Mouse (Mus musculus) stomach, embryonic 16.5 days (tissue): Measurements from ENCODE around the gene Utp6. TPM values are rescaled to one million over a fixed set of nuclear protein-coding genes. Genes with fewer than 3 reads are reported as not detected.

Source experiments
- ATAC-seq: fragments of 200-750 bp; cut with Nextera tagmentation; 2 replicates; pipeline ENCODE4 v1.8.0; 2017; ENCODE audit warnings: moderate number of reproducible peaks, moderate TSS enrichment; ENCODE audit not compliant: insufficient read depth, low FRiP score
- H3K27ac ChIP-seq: fragments of 300-500 bp; sonication (generic); 2 replicates; pipeline ENCODE4 v1.5.1; 2014; ENCODE audit warnings: low read length
- H3K27me3 ChIP-seq: fragments of 300-500 bp; sonication (generic); 2 replicates; pipeline ENCODE4 v1.6.1; 2014; ENCODE audit warnings: low read length, control low read depth, mixed read lengths; ENCODE audit not compliant: control insufficient read depth, insufficient read depth
- H3K36me3 ChIP-seq: fragments of 300-500 bp; sonication (generic); 2 replicates; pipeline ENCODE4 v1.6.1; 2014; ENCODE audit warnings: low read length; ENCODE audit not compliant: control insufficient read depth, insufficient read depth
- H3K4me1 ChIP-seq: fragments of 300-500 bp; sonication (generic); 2 replicates; pipeline ENCODE4 v1.6.1; 2014; ENCODE audit warnings: low read length, control low read depth, mixed read lengths; ENCODE audit not compliant: control insufficient read depth, insufficient read depth
- H3K4me2 ChIP-seq: fragments of 300-500 bp; sonication (generic); 2 replicates; pipeline ENCODE4 v1.6.1; 2014; ENCODE audit warnings: low read depth, low read length, mixed read lengths
- H3K4me3 ChIP-seq: fragments of 300-500 bp; sonication (generic); replicated peaks from 2 replicates; pipeline ENCODE4 v1.5.1; 2014; ENCODE audit warnings: mild to moderate bottlenecking, low read length
- H3K9ac ChIP-seq: fragments of 300-500 bp; sonication (generic); 2 replicates; pipeline ENCODE4 v1.6.1; 2014; ENCODE audit warnings: low read length
- H3K9me3 ChIP-seq: fragments of 300-500 bp; sonication (generic); replicated peaks from 2 replicates; pipeline ENCODE4 v1.6.1; 2016; ENCODE audit warnings: low read length, control low read depth; ENCODE audit not compliant: control insufficient read depth
- WGBS: fragments of 180-500 bp; shearing (Covaris S2); extraction: QIAGEN DNeasy Blood & Tissue Kit; methylation state at CpG from one replicate; pipeline ENCODE4 v1.1.7; 2014; 5-methylcytosine and 5-hydroxymethylcytosine counted together
- polyA plus RNA-seq: library from polyadenylated mRNA; unstranded; fragments of >200 nt; fragmentation: Nextera tagmentation; extraction: Ambion mirVana; gene quantifications from 2 replicates; pipeline ENCODE4 v1.2.1, GENCODE M21; 2015

The Utp6 gene
- 40.2 and 50.4 TPM in 2 replicates for polyA plus RNA-seq

DNA sequence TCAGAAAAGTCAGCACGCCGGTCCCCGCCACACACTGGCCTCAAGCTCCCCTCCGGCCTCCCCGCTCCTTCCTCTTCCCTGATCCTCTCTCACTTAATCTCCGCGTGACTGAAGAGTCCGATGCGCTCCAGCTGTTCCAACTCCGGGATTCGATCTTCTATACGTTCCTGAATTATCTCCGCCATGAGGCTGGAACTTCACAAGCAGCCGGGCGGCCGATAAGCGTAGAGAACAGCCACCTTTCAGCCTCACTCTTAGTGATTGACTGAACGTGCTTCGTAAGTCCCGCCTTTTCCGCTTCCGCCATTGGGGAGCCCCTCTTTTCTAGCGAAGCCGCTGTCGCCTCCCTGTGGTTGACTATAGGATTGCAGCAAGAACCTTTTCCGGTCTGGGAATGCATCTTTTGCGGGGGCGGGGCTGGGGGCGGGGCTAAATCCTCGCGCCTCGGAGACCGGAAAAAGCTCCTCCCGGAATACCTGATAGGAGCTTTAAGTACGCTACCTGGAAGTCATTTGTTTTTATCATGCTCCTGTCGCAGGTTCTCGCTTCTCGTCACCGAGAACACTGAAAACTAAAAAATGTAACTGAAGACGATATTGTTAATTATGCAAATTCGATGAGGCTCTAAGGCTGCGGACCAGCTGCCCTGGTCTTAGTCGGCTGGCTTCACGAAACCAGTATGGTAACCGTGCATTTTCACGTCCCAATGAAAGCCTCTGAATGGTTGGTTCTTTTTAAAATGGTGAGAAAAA lies at the start of gene Utp6:
TSS of gene Utp6 (minus strand) at position 266 of the 752 bp plus-strand sequence.
- H3K9me3 ChIP-seq = no peaks in the 10 kb centered on the region
- peak within 1 kb of the TSS; percentile 81 for H3K4me2 ChIP-seq
- peak within 1 kb of the TSS; percentile 73 for H3K9ac ChIP-seq
- ATAC-seq = peak; percentile 96
- WGBS = 1% methylated on average over 46 of the region's 46 CpGs
- H3K4me3 ChIP-seq = peak within 1 kb of the TSS; percentile 80
- peaks cover 12% of the 10 kb centered on the region; the same call in 1 of the 2 replicates for H3K36me3 ChIP-seq
- H3K27me3 ChIP-seq = no peaks in the 10 kb centered on the region
- H3K4me1 ChIP-seq = peaks cover 7% of the 10 kb centered on the region; the same call in 1 of the 2 replicates
- H3K27ac ChIP-seq = peak within 1 kb of the TSS; percentile 60

DNA sequence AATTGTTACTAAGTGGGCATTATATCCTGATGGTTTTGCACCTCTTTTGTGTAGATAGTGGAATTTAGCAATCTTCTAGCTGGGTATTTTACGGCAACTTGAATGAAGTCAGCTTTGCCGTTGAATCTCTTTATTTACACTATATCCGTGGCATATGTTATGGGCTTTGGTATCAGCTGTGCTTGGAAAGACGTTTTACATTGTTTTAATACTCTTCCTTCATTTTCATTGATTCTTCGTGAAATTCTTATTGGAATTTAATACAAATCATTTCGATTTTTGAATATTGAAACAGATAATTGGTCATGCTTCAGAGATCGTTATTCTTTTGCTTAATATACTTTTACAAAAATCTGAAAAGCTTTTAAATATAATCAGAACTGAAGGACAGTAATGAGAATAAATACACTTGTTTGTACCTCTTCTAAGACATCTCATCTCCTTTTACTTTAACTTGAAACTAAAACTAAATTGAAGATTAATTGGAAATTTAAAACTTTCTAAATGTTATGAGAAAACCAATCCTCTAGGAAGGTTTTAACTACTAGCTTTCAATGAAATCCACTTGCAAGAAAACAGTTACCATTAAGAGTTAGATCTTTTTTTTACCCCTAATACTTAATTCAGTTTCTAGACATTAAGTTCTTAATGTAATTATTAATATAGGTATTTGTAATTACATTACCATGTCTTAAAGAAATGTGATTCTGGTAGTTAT lies 32.2 kb upstream of the Utp6 start:
- H3K27ac ChIP-seq = no peak overlapping the region
- no peak for ATAC-seq
- peak overlapping the region; percentile 93; the same call in 1 of the 2 replicates for H3K9ac ChIP-seq
- H3K27me3 ChIP-seq = no peaks in the 10 kb centered on the region
- peak overlapping the region; percentile 80 for H3K4me3 ChIP-seq
- 3% methylated on average over 7 of the region's 7 CpGs for WGBS
- 0 out of 2 replicates have a peak, but pooled peaks cover 5% of the 10 kb centered on the region for H3K36me3 ChIP-seq
- peak overlapping the region; percentile 70 for H3K4me2 ChIP-seq
- no peaks in the 10 kb centered on the region for H3K9me3 ChIP-seq
- no peaks in the 10 kb centered on the region; the same call in 1 of the 2 replicates for H3K4me1 ChIP-seq

GRCm38 (mm10) chr11:79993356-79994270 lies 31.4 kb upstream of the Utp6 start:
- under 1% methylated on average over 58 of the region's 74 CpGs for WGBS
- H3K27me3 ChIP-seq = no peaks in the 10 kb centered on the region
- ATAC-seq = peak; percentile 42; the same call in 1 of the 2 replicates
- H3K9me3 ChIP-seq = no peaks in the 10 kb centered on the region
- H3K4me1 ChIP-seq = no peaks in the 10 kb centered on the region; the same call in 1 of the 2 replicates
- H3K36me3 ChIP-seq = 0 out of 2 replicates have a peak, but pooled peaks cover 5% of the 10 kb centered on the region
- peak overlapping the region; percentile 80 for H3K4me3 ChIP-seq
- H3K9ac ChIP-seq = peak overlapping the region; percentile 93
- peak overlapping the region; percentile 70 for H3K4me2 ChIP-seq
- H3K27ac ChIP-seq = peak overlapping the region; percentile 99

DNA sequence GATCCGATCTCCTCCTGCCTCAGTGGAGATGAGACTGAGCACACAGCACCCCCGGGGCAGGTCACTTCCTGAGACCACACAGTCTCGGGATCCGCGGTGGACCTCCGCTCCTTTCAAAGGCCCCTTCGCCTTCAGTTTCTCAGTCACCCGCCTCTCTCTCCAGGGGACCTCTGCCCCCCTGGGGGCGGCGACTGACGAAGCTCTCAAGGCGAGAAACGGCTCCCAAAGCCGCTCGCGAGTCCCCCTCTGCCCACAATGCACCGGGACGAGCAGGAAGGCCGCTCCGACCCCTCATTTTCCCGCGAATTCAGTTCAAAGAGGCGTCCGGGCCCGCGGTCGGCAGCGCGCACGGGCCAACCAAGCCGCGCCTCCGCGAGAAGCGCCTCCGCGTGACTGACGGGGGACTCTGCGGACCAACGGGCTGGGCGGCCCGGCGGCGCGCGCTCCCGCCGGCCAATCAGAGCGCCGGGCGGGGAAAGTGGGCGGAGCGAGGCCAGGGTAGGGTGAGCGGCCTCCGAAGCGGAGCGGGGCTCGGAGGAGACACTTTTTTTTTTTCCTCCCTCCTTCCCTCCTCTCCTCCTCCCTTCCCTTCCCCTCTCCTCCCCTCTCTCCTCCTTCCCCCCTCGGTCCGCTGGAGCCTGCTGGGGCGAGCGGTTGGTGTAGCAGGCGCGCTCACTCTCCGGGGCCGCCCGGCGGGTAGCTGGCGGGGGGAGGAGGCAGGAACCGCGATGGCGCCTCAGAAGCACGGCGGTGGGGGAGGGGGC lies 30.6 kb upstream of the Utp6 start, which contains the start of gene Suz12:
TSS of gene Suz12 (plus strand) at position 515 of the 764 bp plus-strand sequence.
- H3K4me2 ChIP-seq = peak within 1 kb of the TSS; percentile 88
- H3K4me1 ChIP-seq = no peaks in the 10 kb centered on the region; the same call in 1 of the 2 replicates
- under 1% methylated on average over 69 of the region's 74 CpGs for WGBS
- H3K27ac ChIP-seq = peak within 1 kb of the TSS; percentile 99
- H3K4me3 ChIP-seq = peak within 1 kb of the TSS; percentile 80
- H3K9ac ChIP-seq = peak within 1 kb of the TSS; percentile 93
- ATAC-seq = peak; percentile 97
- 0 out of 2 replicates have a peak, but pooled peaks cover 5% of the 10 kb centered on the region for H3K36me3 ChIP-seq
- H3K27me3 ChIP-seq = no peaks in the 10 kb centered on the region
- no peaks in the 10 kb centered on the region for H3K9me3 ChIP-seq

DNA sequence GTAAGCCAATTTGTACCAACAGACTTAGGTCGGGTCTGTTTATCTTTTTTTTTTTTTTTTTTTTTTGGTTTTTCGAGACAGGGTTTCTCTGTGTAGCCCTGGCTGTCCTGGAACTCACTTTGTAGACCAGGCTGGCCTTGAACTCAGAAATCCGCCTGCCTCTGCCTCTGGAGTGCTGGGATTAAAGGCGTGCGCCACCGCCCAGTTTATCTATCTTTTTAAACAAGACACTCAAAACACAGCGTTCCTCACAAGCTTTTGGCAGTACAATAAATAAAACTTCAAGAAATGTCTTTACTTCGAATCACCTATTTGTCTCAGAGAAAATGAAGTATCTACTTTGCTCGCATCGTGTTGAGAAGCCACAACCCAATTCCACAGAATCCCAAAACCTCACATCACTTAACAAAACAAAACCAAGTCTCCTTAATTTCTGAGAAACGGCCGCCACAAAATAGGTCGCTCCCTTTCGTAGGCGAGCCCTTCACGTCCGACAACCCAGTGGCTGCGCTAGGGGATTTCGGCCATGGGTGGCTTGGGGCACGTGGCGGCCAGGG lies 29.9 kb upstream of the Utp6 start:
- WGBS = 23% methylated on average over 20 of the region's 21 CpGs
- no peak for ATAC-seq
- no peaks in the 10 kb centered on the region for H3K27me3 ChIP-seq
- no peaks in the 10 kb centered on the region; the same call in 1 of the 2 replicates for H3K4me1 ChIP-seq
- peak overlapping the region; percentile 84 for H3K9ac ChIP-seq
- peak overlapping the region; percentile 88 for H3K4me2 ChIP-seq
- H3K27ac ChIP-seq = peak overlapping the region; percentile 93
- peak overlapping the region; percentile 80 for H3K4me3 ChIP-seq
- H3K9me3 ChIP-seq = no peaks in the 10 kb centered on the region
- H3K36me3 ChIP-seq = 0 out of 2 replicates have a peak, but pooled peaks cover 5% of the 10 kb centered on the region

DNA sequence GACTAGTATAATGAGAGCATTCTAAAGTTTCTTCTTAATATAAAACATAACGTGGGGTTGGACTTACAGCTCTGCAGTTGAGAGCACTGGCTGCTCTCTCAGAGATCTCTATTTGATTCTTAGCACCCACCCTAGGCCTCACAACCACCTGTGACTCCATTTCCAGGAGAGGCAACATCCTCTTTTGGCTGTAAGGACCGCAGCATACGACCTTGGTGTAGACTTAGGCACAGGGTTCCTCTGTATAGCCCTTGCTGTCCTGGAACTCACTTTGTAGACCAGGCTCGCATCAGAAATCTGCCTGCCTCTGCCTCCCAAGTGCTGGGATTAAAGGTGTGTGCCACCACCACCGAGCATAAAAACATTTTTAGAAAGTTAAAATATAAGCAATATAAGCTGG lies 29.4 kb upstream of the Utp6 start:
- WGBS = 92% methylated on average over 5 of the region's 5 CpGs

DNA sequence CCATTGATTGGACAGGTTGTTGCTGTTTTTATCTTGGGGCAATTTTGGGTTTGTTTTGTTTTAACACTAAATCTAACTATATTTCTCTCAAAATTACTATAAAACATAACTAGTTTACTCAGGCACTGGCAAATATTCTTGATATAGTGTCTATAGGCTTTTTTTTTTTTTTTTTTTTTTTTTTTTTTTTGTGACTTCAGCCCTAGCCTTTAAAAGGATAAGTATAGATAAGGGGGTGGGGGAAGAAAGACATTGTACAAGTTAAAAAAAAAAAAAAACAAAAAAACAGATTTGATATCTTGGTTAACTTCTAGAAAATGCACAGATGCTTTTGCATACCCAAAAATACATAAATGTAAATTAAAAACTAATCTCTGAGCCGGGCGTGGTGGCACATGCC lies 27.9 kb upstream of the Utp6 start:
- no peak for ATAC-seq
- Histone ChIP-seq H3K4me2 (no peak overlapping the region), H3K9me3 (no peaks in the 10 kb centered on the region), H3K27me3 (no peaks in the 10 kb centered on the region), H3K36me3 (no peaks in the 10 kb centered on the region), H3K4me3 (no peak overlapping the region), H3K9ac (no peak overlapping the region), H3K27ac (no peak overlapping the region), H3K4me1 (no peaks in the 10 kb centered on the region; the same call in 1 of the 2 replicates)
- WGBS = 83% methylated on average over 2 of the region's 2 CpGs

More for the DNA sequence above, 29.4 kb upstream of the Utp6 start:
- ATAC-seq = no peak
- Histone ChIP-seq H3K4me3 (no peak overlapping the region), H3K36me3 (0 out of 2 replicates have a peak, but pooled peaks cover 3% of the 10 kb centered on the region), H3K27ac (no peak overlapping the region), H3K9ac (no peak overlapping the region), H3K4me1 (no peaks in the 10 kb centered on the region; the same call in 1 of the 2 replicates), H3K27me3 (no peaks in the 10 kb centered on the region), H3K9me3 (no peaks in the 10 kb centered on the region), H3K4me2 (no peak overlapping the region)
